Mouse (Mus musculus): ENCODE results near the gene Urod. TPM values are rescaled to one million over a fixed set of nuclear protein-coding genes. Genes with fewer than 3 reads are reported as not detected.

Urod gene
- polyA plus RNA-seq (2015; fragmentation: Nextera tagmentation; extraction: Ambion mirVana) = 523 and 599 TPM in 2 replicates

GRCm38 (mm10) chr4:116993672-116994621 lies at the start of gene Urod:
Gene Urod (minus strand): TSS chr4:116994413.

GRCm38 (mm10) chr4:117019206-117020134 lies 25.3 kb upstream of the Urod start, which contains the start of gene Eif2b3:
Gene Eif2b3 (plus strand): TSS chr4:117019402.

GRCm38 (mm10) chr4:116995131-116995797 lies 1.1 kb upstream of the Urod start, which contains the start of gene Hectd3:
Gene Hectd3 (plus strand): TSS chr4:116995317.

Other genes starting within 250 kb of the Urod start
- gene Toe1, start 186.8 kb downstream of the Urod start, polyA plus RNA-seq (2015; fragmentation: Nextera tagmentation; extraction: Ambion mirVana) = 18.5 and 20.7 TPM in 2 replicates
- 4.3 and 4.6 TPM in 2 replicates for gene Mutyh, start 186.7 kb downstream of the Urod start, polyA plus RNA-seq (2015; fragmentation: Nextera tagmentation; extraction: Ambion mirVana)
- 0.41 and 0.42 TPM in 2 replicates for gene Hpdl, start 172.7 kb downstream of the Urod start, polyA plus RNA-seq (2015; fragmentation: Nextera tagmentation; extraction: Ambion mirVana)
- gene Zswim5, start 117.0 kb downstream of the Urod start, polyA plus RNA-seq (2015; fragmentation: Nextera tagmentation; extraction: Ambion mirVana) = 0.06 and 0.10 TPM in 2 replicates
- gene Hectd3, start 904 bp upstream of the Urod start, polyA plus RNA-seq (2015; fragmentation: Nextera tagmentation; extraction: Ambion mirVana) = 6.7 and 7.3 TPM in 2 replicates
- gene Eif2b3, start 25.0 kb upstream of the Urod start, polyA plus RNA-seq (2015; fragmentation: Nextera tagmentation; extraction: Ambion mirVana) = 30.1 and 34.1 TPM in 2 replicates
- 0.72 and 1.4 TPM in 2 replicates for gene Ptch2, start 101.7 kb upstream of the Urod start, polyA plus RNA-seq (2015; fragmentation: Nextera tagmentation; extraction: Ambion mirVana)
- gene Btbd19, start 131.3 kb upstream of the Urod start, polyA plus RNA-seq (2015; fragmentation: Nextera tagmentation; extraction: Ambion mirVana) = 6.3 and 7.6 TPM in 2 replicates
- 0.25 and 0.36 TPM in 2 replicates for gene Tctex1d4, start 132.4 kb upstream of the Urod start, polyA plus RNA-seq (2015; fragmentation: Nextera tagmentation; extraction: Ambion mirVana)
- 1.3 and 1.7 TPM in 2 replicates for gene Plk3, start 139.6 kb upstream of the Urod start, polyA plus RNA-seq (2015; fragmentation: Nextera tagmentation; extraction: Ambion mirVana)
- gene Rps8, start 161.8 kb upstream of the Urod start, polyA plus RNA-seq (2015; fragmentation: Nextera tagmentation; extraction: Ambion mirVana) = 1,013 and 1,054 TPM in 2 replicates
- gene Kif2c, start 188.2 kb upstream of the Urod start, polyA plus RNA-seq (2015; fragmentation: Nextera tagmentation; extraction: Ambion mirVana) = 30.7 and 33.6 TPM in 2 replicates